Mouse (Mus musculus) C2C12 (cell line): ENCODE data around the gene Psmg3.

Experiments
- CEBPB ChIP-seq: IDR thresholded peaks from one replicate; pipeline ENCODE4 v1.6.1; 2011; ENCODE audit warnings: low read depth, mild to moderate bottlenecking, control low read depth, moderate library complexity
- CTCF ChIP-seq: IDR thresholded peaks from one replicate; pipeline ENCODE4 v1.5.1; 2011; ENCODE audit not compliant: control insufficient read depth, insufficient read depth, insufficient read length
- MAX ChIP-seq: IDR thresholded peaks from one replicate; pipeline ENCODE4 v1.6.1; 2011; ENCODE audit warnings: mild to moderate bottlenecking, control low read depth
- MYOG ChIP-seq: IDR thresholded peaks from one replicate; pipeline ENCODE4 v1.6.1; 2011; ENCODE audit not compliant: control insufficient read depth, insufficient read length; ENCODE audit errors: extremely low read depth
- USF1 ChIP-seq: IDR thresholded peaks from one replicate; pipeline ENCODE4 v1.6.1; 2011; ENCODE audit warnings: low read depth, mild to moderate bottlenecking, control low read depth, moderate library complexity

DNA sequence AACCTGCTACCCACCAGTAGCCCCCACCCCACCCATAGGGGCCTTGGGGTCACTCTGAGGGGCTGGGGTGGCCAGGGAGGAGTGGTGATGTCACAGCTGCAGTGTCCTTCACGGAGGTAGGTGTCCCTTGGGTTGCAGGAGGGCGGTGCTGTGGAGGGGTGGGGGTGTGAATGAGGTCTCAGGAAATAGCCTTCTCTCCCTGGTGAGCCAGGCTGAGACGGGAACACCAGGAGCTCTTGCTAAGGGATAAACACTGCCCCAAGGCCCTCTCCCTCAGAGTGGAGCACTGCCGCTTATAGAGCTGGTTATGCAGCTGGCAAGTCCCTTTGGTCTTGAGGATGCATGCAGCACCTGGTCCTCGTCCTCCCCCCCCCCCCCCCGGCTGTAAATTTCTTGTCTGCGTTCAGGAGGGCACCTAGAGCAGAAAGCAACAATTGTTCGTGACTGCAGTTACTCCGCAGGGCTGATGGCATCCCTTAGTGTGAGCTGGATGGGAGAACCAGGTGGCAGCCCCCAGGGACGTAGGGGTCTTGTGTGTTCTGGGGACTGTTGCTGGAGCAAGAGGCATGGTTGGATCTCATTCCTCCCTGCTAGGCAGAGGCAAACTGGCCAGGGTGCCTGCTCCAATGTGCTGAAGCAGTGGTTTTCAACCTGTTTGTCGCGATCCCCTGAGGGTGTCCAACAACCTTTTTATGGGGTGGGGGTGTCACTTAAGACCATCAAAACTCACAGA is 28.4 kb downstream of the Psmg3 start:
- TF ChIP-seq CTCF (no peak), MAX (no peak), CEBPB (no peak), MYOG (no peak), USF1 (no peak)
